Mouse (Mus musculus): ENCODE data around the gene Thsd7a. TPM values are rescaled to one million over a fixed set of nuclear protein-coding genes. Genes with fewer than 3 reads are reported as not detected.

The Thsd7a gene
- total and polyA plus RNA-seq, 2 experiments = 0.13 to 0.37 TPM

GRCm38 (mm10) chr6:12555114-12556099, 193.8 kb downstream of the Thsd7a start:
- DNase-seq (ENCODE audit: extremely low read depth, low read depth, low spot score) = no peak
- no peaks in the 10 kb centered on the region for H3K79me2 ChIP-seq (ENCODE audit: control insufficient read depth, insufficient read depth, low read length)
- no peak overlapping the region for H3K27ac ChIP-seq (replicated peaks; ENCODE audit: insufficient read depth, low read depth, low read length)
- no peak overlapping the region for H3K4me3 ChIP-seq (ENCODE audit: insufficient read depth, low read depth, low read length)
- H3K9ac ChIP-seq (ENCODE audit: low read depth, low read length) = no peak overlapping the region
- 88% methylated on average over 32 of the region's 32 CpGs for WGBS
- no peaks in the 10 kb centered on the region for H3K36me3 ChIP-seq (ENCODE audit: control insufficient read depth, insufficient read depth, low read length)
- H3K4me1 ChIP-seq (ENCODE audit: control insufficient read depth, insufficient read depth, low read length) = no peaks in the 10 kb centered on the region
- TF ChIP-seq CTCF (IDR thresholded peaks at IDR 0.05; ENCODE audit: low read depth, low read length) (no peak), POLR2A (IDR thresholded peaks at IDR 0.05; ENCODE audit: extremely low read depth, insufficient read depth, low read length) (no peak)
- H3K27me3 ChIP-seq (ENCODE audit: control insufficient read depth, insufficient read depth, low read length) = no peaks in the 10 kb centered on the region

- Histone ChIP-seq H3K27me3 (ENCODE audit: control insufficient read depth, insufficient read depth, low read length) (no peaks in the 10 kb centered on the region), H3K79me2 (ENCODE audit: control insufficient read depth, insufficient read depth, low read length) (no peaks in the 10 kb centered on the region), H3K4me1 (ENCODE audit: control insufficient read depth, insufficient read depth, low read length) (no peaks in the 10 kb centered on the region), H3K27ac (replicated peaks; ENCODE audit: insufficient read depth, low read depth, low read length) (no peak overlapping the region), H3K36me3 (ENCODE audit: control insufficient read depth, insufficient read depth, low read length) (no peaks in the 10 kb centered on the region), H3K9ac (ENCODE audit: low read depth, low read length) (no peak overlapping the region), H3K4me3 (ENCODE audit: insufficient read depth, low read depth, low read length) (no peak overlapping the region)
- TF ChIP-seq CTCF (IDR thresholded peaks at IDR 0.05; ENCODE audit: low read depth, low read length) = no peak
- TF ChIP-seq POLR2A (IDR thresholded peaks at IDR 0.05; ENCODE audit: extremely low read depth, insufficient read depth, low read length) = no peak
- 84% methylated on average over 3 of the region's 3 CpGs for WGBS
- DNase-seq (ENCODE audit: extremely low read depth, low read depth, low spot score) = no peak
These were observed 198.0 kb downstream of the Thsd7a start for GRCm38 (mm10) chr6:12551176-12551575.

- no peaks in the 10 kb centered on the region for H3K4me1 ChIP-seq (ENCODE audit: control insufficient read depth, insufficient read depth, low read length)
- H3K79me2 ChIP-seq (ENCODE audit: control insufficient read depth, insufficient read depth, low read length) = no peaks in the 10 kb centered on the region
- no peaks in the 10 kb centered on the region for H3K27me3 ChIP-seq (ENCODE audit: control insufficient read depth, insufficient read depth, low read length)
- WGBS = 74% methylated on average over 4 of the region's 4 CpGs
- TF ChIP-seq POLR2A (IDR thresholded peaks at IDR 0.05; ENCODE audit: extremely low read depth, insufficient read depth, low read length) (no peak), CTCF (IDR thresholded peaks at IDR 0.05; ENCODE audit: low read depth, low read length) (no peak)
- H3K9ac ChIP-seq (ENCODE audit: low read depth, low read length) = no peak overlapping the region
- no peaks in the 10 kb centered on the region for H3K36me3 ChIP-seq (ENCODE audit: control insufficient read depth, insufficient read depth, low read length)
- H3K4me3 ChIP-seq (ENCODE audit: insufficient read depth, low read depth, low read length) = no peak overlapping the region
- H3K27ac ChIP-seq (replicated peaks; ENCODE audit: insufficient read depth, low read depth, low read length) = no peak overlapping the region
- no peak for DNase-seq (ENCODE audit: extremely low read depth, low read depth, low spot score)
These were observed 199.1 kb downstream of the Thsd7a start for GRCm38 (mm10) chr6:12550054-12550655.

- no peak for DNase-seq (ENCODE audit: extremely low read depth, low read depth, low spot score)
- 44% methylated on average over 5 of the region's 5 CpGs for WGBS
- Histone ChIP-seq H3K4me3 (ENCODE audit: insufficient read depth, low read depth, low read length) (no peak overlapping the region), H3K4me1 (ENCODE audit: control insufficient read depth, insufficient read depth, low read length) (no peaks in the 10 kb centered on the region), H3K27me3 (ENCODE audit: control insufficient read depth, insufficient read depth, low read length) (no peaks in the 10 kb centered on the region), H3K27ac (replicated peaks; ENCODE audit: insufficient read depth, low read depth, low read length) (no peak overlapping the region), H3K9ac (ENCODE audit: low read depth, low read length) (no peak overlapping the region), H3K79me2 (ENCODE audit: control insufficient read depth, insufficient read depth, low read length) (no peaks in the 10 kb centered on the region), H3K36me3 (ENCODE audit: control insufficient read depth, insufficient read depth, low read length) (no peaks in the 10 kb centered on the region)
- TF ChIP-seq CTCF (IDR thresholded peaks at IDR 0.05; ENCODE audit: low read depth, low read length) (no peak), POLR2A (IDR thresholded peaks at IDR 0.05; ENCODE audit: extremely low read depth, insufficient read depth, low read length) (no peak)
These were observed 205.1 kb downstream of the Thsd7a start for GRCm38 (mm10) chr6:12544096-12544495.

DNA sequence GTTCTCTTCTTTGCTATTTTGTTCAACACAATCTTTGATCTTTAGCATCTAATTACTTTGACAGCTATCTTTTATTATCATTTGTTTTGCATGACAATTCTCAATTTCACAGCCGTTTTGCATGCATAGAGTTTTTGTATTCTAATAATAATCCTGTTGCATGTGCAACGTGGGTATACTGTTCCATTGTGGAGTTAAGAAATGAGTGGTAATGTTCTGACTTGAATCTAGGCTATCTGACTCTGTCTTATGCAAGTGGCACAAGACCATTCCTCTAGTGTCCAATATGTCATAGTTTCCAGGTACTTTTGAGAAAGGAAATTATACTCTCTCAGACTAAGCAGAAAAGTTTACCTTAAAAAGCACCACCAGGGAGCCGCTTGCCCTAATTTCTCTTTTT, 206.7 kb downstream of the Thsd7a start:
- TF ChIP-seq CTCF (IDR thresholded peaks at IDR 0.05; ENCODE audit: low read depth, low read length) = no peak
- TF ChIP-seq POLR2A (IDR thresholded peaks at IDR 0.05; ENCODE audit: extremely low read depth, insufficient read depth, low read length) = no peak
- WGBS = 66% methylated on average over 3 of the region's 3 CpGs
- no peak overlapping the region for H3K27ac ChIP-seq (replicated peaks; ENCODE audit: insufficient read depth, low read depth, low read length)

More for the DNA sequence above, 206.7 kb downstream of the Thsd7a start:
- H3K4me1 ChIP-seq (ENCODE audit: control insufficient read depth, insufficient read depth, low read length) = no peaks in the 10 kb centered on the region
- H3K4me3 ChIP-seq (ENCODE audit: insufficient read depth, low read depth, low read length) = no peak overlapping the region
- H3K79me2 ChIP-seq (ENCODE audit: control insufficient read depth, insufficient read depth, low read length) = no peaks in the 10 kb centered on the region
- DNase-seq (ENCODE audit: extremely low read depth, low read depth, low spot score) = no peak
- H3K27me3 ChIP-seq (ENCODE audit: control insufficient read depth, insufficient read depth, low read length) = no peaks in the 10 kb centered on the region
- H3K9ac ChIP-seq (ENCODE audit: low read depth, low read length) = no peak overlapping the region
- no peaks in the 10 kb centered on the region for H3K36me3 ChIP-seq (ENCODE audit: control insufficient read depth, insufficient read depth, low read length)
